Mouse (Mus musculus) 416B (cell line): ENCODE results near the gene 4930404H24Rik.
A peak's percentile ranks its signal among the peaks of the same experiment; 100 is the strongest.

Experiments
- DNase-seq: peaks from one replicate; pipeline ENCODE4 v3.0.0; 2011; ENCODE audit warnings: low read depth

Gene 4930404H24Rik

DNA sequence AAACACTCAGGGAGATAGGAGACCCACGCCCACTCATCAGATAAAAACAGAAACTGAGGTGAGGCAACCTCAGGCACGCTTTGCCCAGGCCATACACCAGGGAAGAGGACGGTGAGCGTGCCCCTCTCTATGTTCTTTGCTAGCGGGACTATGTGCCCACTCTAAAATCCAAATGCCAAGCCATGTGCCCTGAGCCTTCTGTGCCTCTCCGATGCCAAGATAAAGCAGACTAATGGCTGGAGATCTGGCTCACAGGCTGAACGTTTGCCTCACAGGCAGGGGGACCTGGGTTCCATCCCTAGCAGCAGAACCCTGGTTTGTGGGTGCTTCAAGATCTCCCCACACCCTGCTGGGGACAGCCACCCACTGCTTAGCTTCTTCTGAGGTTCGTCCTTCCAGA is 17.5 kb downstream of the 4930404H24Rik start:
- no peak for DNase-seq

DNA sequence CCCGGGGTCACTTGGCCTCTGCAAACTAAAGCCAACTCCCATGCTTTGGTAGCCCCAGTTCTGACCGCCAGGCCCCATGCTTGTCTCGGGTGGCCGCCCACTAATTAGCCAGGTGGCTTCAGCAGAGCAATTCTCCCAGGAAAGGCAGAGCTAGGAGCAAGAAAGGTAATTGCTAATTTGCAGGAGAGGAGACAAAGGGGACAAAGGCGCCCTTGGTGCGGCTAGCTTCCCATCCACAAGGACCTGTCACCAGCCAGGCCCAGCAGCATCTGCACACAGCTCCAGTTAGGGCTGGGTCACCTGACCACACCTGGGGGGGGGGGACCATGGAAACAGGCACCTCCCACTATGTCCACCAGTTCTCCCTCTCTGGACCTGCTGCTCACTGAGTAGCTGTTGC is 19.0 kb downstream of the 4930404H24Rik start:
- DNase-seq = no peak

- peak; percentile 72 for DNase-seq
Measured at GRCm38 (mm10) chr2:153512416-153513323, 20.1 kb downstream of the 4930404H24Rik start.

- no peak for DNase-seq
Measured at GRCm38 (mm10) chr2:153513983-153514382, 21.4 kb downstream of the 4930404H24Rik start.

DNA sequence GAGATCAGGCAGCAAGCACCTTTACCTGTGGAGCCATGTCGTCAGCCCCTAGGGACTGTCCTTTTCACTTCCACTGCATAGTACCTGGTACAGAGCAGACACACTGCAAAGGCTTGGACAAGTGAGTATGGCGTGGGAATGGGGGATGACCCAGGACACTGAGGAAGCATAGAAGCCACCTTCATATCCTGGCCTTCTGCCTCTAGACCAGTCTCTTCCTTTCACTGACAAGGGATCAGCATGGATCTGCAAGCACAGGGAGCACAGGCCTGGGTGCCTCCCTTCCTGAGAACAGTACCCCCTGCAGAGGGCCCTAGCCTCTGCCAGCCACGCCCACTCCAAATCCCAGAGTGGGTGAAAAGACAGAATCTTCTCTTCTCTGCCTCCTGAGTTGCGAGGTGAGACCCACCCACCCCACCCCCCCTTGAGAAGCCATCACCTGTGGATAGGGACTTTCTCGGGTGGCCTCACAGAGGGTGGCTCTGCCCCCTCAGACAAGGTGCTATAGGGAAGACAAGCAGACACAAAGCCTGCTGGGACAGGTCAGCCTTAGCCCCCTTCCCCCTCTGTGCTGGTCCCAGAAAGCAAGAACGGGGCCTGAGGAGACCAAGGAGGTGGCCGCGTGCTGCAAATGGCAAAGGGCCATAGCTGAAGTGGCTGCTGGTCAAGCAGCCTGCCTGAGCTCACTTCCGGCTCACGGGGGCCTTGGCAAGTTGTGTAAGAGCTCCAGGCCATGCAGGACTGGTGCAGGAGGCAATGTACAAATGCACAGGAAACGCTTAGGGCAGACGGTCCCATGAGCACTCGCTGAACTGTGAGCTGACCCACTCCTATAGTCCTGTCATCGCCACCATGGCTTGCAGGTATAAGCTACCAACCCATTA is 22.1 kb downstream of the 4930404H24Rik start:
- peak; percentile 93 for DNase-seq

- no peak for DNase-seq
Measured at GRCm38 (mm10) chr2:153515582-153515981, 23.0 kb downstream of the 4930404H24Rik start.

GRCm38 (mm10) chr2:153516961-153517360 is 24.4 kb downstream of the 4930404H24Rik start:
- peak; percentile 60 for DNase-seq

GRCm38 (mm10) chr2:153520057-153520456 is 27.5 kb downstream of the 4930404H24Rik start:
- DNase-seq = peak; percentile 69

DNA sequence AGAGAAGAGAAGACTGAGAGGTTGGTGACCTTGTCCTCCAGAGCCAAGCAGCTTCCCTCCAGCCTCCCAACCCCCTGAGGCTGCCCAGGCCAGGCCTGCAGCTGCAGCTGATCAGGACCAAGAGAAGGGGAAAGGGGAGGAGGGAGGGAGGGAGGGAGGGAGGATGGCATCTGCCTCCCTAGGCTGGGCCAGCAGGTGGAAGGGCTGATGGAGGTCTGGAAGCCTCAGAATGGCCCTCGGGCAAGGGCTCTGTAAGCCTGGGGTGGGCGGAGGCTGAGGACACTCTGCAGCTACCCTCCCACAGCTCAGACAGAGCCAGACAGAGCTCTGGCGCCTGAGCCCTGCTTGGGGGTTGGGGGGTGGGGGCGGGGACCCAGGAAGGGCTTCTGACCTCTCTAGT is 29.7 kb downstream of the 4930404H24Rik start:
- no peak for DNase-seq

DNA sequence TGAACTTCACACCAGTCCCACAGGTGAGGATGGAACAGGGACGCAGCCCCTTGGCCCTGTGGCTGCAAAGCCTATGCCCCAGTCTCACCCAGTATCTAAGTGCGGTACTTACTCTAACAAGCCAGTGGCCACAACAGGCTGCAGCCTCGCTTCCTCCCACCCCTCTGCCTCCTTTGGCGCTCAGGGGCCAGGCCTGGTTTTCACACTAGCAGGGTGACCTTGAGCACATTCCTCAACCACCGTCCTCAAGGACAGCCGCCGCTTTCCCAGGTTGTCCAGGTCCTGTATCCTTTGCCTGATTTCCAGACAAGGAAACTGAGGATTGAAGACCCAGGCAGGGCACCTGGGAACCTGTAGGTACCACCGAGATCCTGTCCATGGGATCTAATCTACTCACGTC is 30.6 kb downstream of the 4930404H24Rik start:
- no peak for DNase-seq

DNA sequence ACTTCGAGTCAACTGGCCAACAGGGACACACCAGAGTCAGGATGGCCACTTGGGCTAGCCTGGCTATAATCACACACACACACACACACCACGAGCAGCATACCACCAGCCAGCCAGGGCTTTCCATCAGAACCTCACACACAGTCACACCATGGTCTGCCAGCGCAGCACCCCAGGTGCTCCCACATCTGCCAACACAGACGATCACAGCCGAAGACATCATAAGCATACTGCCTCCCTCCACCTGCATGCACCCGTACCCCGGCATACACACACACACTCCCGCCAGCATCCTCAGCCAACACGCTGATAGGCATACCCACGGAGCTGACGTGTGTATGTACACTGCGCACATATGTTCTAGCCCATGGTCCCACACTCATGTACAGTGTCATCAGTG is 31.1 kb downstream of the 4930404H24Rik start:
- DNase-seq = no peak

DNA sequence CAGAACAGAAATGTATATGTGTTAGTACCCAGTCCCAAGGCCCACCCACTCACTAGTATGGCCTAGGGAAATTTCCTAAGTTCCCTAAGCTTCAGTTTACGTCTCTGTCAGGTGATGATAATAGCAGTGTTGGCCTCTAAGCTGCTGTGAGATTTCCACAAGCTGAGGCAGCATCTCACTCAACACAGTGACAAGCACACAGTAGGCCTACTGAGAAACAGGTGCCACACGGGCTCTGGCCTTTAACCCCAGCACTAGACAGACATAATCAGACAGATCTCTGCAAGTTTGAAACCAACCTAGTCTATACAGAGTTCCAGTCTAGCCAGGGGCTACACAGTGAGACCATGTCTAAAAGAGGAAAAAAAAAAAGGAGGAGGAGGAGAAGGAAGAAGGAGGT is 32.1 kb downstream of the 4930404H24Rik start:
- no peak for DNase-seq

GRCm38 (mm10) chr2:153525906-153526311 is 33.3 kb downstream of the 4930404H24Rik start:
- peak; percentile 92 for DNase-seq

DNA sequence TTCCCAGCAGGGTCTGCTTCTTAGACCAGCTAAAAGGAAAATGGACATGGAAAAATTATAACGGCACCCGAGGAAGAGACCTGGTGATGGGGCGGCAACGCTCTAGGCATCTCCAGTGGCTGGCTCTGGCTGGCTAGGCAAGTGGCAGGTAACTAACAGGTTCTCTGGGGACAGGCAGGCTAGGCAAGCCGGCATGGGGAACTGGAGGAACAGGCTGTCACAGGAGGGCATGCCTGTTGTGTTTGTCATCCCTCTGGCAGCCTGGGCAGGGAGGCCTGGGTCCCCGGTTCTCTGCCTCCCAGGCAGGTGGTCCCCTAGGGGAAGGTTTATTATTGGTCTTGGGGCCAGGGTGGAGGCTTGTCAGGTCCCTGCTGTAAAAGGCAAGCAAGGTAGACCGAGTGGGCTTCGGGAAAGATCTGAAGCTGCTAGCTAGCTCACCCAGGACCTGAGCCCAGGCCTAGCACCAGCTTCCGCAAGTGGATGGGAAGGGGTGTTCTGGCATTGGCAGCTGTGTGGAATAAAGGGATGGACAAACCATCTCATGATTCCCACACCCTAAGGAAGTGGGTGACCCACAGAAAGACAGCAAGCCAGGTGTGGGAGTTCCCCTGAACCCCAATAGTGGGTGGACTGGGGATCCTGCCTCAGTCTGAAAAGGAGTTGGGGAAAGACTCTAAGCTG is 34.4 kb downstream of the 4930404H24Rik start:
- DNase-seq = no peak

GRCm38 (mm10) chr2:153527580-153528531 is 35.3 kb downstream of the 4930404H24Rik start:
- DNase-seq = peak; percentile 59

DNA sequence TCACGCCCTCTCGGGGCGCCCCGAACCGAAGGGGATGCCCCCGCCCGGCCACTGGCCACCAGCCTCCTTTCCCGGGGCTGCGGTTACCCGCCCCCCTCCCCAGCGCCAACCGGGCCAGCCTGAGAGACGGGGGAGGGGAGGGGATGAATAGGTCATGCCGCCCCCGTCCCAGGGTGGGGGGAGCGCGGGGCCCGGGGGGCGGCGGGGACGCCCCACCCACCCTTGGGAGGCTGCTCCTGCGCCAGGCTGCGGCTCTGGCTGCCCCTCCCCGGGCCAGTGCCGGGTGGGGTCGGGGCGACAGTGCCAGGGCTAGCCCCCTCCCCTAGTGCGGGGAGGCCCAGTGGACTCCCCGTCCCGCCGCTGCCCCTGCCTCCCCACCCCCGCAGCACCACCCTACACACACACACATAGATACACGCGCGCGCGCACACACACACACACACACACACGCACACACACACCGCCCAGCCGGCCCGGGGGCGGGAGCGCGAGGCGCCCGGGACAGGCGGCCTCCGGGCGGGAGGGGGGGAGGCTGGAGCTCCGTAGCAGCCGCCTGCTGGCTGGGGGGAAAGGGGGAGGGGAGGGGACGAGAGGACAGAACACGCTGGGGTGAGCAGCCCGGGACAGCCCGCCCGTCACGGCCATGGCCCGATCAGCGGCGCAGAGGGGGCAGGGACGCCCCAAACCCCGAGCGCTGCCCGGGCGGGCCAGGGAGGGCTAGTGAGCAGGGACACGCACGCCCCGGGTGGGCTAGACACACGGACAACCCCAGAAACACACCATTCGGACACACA is 36.2 kb downstream of the 4930404H24Rik start:
- DNase-seq = peak; percentile 55

GRCm38 (mm10) chr2:153529365-153529781 is 36.8 kb downstream of the 4930404H24Rik start:
- peak; percentile 46 for DNase-seq

DNA sequence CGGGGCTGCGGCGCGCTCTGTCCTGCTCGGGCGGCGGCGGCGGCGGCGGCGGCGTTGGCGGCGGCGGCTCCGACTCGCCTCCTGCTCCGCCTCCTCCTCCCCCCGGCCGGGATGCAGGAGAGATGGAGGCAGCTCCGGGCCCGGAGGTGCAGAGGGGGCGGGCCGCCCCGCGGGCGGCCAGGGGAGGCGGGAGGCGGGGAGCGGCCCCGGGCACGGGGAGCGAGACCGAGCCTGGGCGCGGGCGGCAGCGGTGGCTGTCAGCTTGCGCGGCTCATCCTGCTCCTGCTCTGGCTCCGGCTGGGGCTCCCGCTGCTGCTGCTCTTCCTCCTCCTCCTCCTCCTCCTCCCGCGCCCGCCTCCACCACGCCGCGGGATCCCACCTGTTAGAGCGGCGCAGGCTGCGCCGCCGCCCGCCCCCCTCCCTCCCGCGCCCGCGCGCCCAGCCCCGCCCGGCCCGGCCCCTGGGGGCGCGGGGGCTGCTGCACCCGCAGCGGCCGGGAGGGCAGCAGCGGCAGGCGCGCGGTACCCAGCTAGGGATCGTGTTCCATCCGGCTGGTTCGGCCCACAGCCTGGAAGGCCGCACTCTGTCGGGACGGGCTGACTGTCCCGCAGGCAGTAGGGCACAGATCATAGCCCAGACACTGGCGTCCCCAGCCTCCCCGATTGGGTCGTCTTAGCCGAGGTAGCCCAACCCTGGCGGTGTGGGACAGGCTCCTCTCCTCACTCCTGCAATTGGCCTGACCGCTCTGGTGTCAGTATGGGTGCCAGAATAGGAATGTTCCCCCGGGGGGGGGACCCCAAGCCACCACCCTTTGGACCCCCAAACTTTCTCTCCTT is 37.6 kb downstream of the 4930404H24Rik start, which contains the start of gene Nol4l:
Gene Nol4l (minus strand): TSS at position 41 of the 836 bp plus-strand sequence.
- DNase-seq = no peak

DNA sequence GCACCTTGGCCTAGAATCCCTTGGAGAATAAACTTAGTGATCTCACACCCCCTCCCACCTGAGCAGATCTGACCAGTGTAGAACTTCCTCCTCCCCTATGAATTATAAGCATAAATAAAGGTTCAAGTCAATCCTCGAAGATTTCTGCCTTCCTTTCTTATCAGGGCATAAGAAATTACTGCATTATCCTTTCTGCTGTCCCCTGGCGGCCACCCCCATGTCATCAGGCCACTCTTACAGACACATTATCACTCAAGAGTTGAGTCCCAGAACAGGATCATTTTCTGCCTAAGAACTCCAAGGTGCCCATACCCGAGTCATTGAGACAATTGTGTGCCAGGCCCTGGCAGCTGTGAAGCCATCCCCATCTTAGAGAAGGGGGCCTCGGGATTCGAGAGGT is 38.4 kb downstream of the 4930404H24Rik start:
- peak; percentile 80 for DNase-seq
